Mouse (Mus musculus) embryonic facial prominence, embryonic 10.5 days (tissue): Measurements from ENCODE around the gene Mpdu1. TPM values are rescaled to one million over a fixed set of nuclear protein-coding genes. Genes with fewer than 3 reads are reported as not detected.
A peak's percentile ranks its signal among the peaks of the same experiment; 100 is the strongest.

Experiments
- DNase-seq: peaks from one replicate; pipeline ENCODE4 v3.0.0-alpha.2; 2017; ENCODE audit warnings: low spot score
- H3K27ac ChIP-seq: fragments of 300-500 bp; sonication (generic); replicated peaks from 2 replicates; pipeline ENCODE4 v1.5.1; 2016; ENCODE audit warnings: mild to moderate bottlenecking
- H3K27me3 ChIP-seq: fragments of 300-500 bp; sonication (generic); replicated peaks from 2 replicates; pipeline ENCODE4 v1.6.1; 2016; ENCODE audit warnings: low read depth, mild to moderate bottlenecking; ENCODE audit not compliant: poor library complexity, severe bottlenecking
- H3K36me3 ChIP-seq: fragments of 300-500 bp; sonication (generic); replicated peaks from 2 replicates; pipeline ENCODE4 v1.6.1; 2016; ENCODE audit warnings: mild to moderate bottlenecking, moderate library complexity
- H3K4me1 ChIP-seq: fragments of 300-500 bp; sonication (generic); 2 replicates; pipeline ENCODE4 v1.6.1; 2016
- H3K4me3 ChIP-seq: fragments of 300-500 bp; sonication (generic); 2 replicates; pipeline ENCODE4 v1.5.1; 2016; ENCODE audit warnings: mild to moderate bottlenecking, moderate library complexity
- H3K9me3 ChIP-seq: fragments of 300-500 bp; sonication (generic); 2 replicates; pipeline ENCODE4 v1.6.1; 2016; ENCODE audit warnings: mild to moderate bottlenecking
- WGBS: fragments of 180-500 bp; shearing (Covaris S2); methylation state at CpG from one replicate; pipeline ENCODE4 v1.1.7; 2016; 5-methylcytosine and 5-hydroxymethylcytosine counted together
- polyA plus RNA-seq: library from polyadenylated mRNA; unstranded; fragments of >200 nt; fragmentation: Nextera tagmentation; extraction: Ambion mirVana; gene quantifications from 2 replicates; pipeline ENCODE4 v1.2.1, GENCODE M21; 2016

The Mpdu1 gene
- polyA plus RNA-seq, 1 experiment from 2014 or later, result 64.9 TPM

- Histone ChIP-seq H3K36me3 (peaks cover 86% of the 10 kb centered on the region), H3K9me3 (no peaks in the 10 kb centered on the region), H3K4me1 (peaks cover 32% of the 10 kb centered on the region), H3K27me3 (no peaks in the 10 kb centered on the region), H3K4me3 (peak overlapping the region; percentile 93), H3K27ac (peak overlapping the region; percentile 98)
- 1% methylated on average over 61 of the region's 61 CpGs for WGBS
- peak; percentile 96 for DNase-seq
Observed at GRCm38 (mm10) chr11:69670786-69671725, 8.6 kb upstream of the Mpdu1 start.

- Histone ChIP-seq H3K27me3 (no peaks in the 10 kb centered on the region), H3K27ac (no peak overlapping the region), H3K4me3 (peak overlapping the region; percentile 26; the same call in 1 of the 2 replicates), H3K9me3 (no peaks in the 10 kb centered on the region), H3K36me3 (peaks cover 84% of the 10 kb centered on the region), H3K4me1 (peaks cover 36% of the 10 kb centered on the region)
- 91% methylated on average over 3 of the region's 3 CpGs for WGBS
- DNase-seq, result no peak
Observed at GRCm38 (mm10) chr11:69666665-69667005, 4.2 kb upstream of the Mpdu1 start.

GRCm38 (mm10) chr11:69665961-69666664, 3.7 kb upstream of the Mpdu1 start, which contains the start of gene Cd68:
Gene Cd68, minus strand, starts transcription at chr11:69666153.
- no peaks in the 10 kb centered on the region for H3K27me3 ChIP-seq
- no peaks in the 10 kb centered on the region for H3K9me3 ChIP-seq
- H3K36me3 ChIP-seq, result peaks cover 79% of the 10 kb centered on the region
- peak; percentile 34 for DNase-seq
- peaks cover 41% of the 10 kb centered on the region for H3K4me1 ChIP-seq
- WGBS, result 32% methylated on average over 7 of the region's 7 CpGs
- 0 out of 2 replicates have a peak within 1 kb of the TSS, but pooled peaks have one; percentile 3 for H3K27ac ChIP-seq
- peak within 1 kb of the TSS; percentile 26 for H3K4me3 ChIP-seq

GRCm38 (mm10) chr11:69665457-69665960, 3.1 kb upstream of the Mpdu1 start:
- peak; percentile 30 for DNase-seq

GRCm38 (mm10) chr11:69664841-69665240, 2.4 kb upstream of the Mpdu1 start:
- no peaks in the 10 kb centered on the region for H3K9me3 ChIP-seq
- H3K27ac ChIP-seq, result no peak overlapping the region; the same call in 1 of the 2 replicates
- H3K36me3 ChIP-seq, result peaks cover 72% of the 10 kb centered on the region

More at GRCm38 (mm10) chr11:69665457-69665960, 3.1 kb upstream of the Mpdu1 start:
- H3K27me3 ChIP-seq, result no peaks in the 10 kb centered on the region
- H3K36me3 ChIP-seq, result peaks cover 73% of the 10 kb centered on the region
- peaks cover 42% of the 10 kb centered on the region for H3K4me1 ChIP-seq
- peak overlapping the region; percentile 26 for H3K4me3 ChIP-seq
- H3K9me3 ChIP-seq, result no peaks in the 10 kb centered on the region
- WGBS, result 80% methylated on average over 9 of the region's 9 CpGs
- H3K27ac ChIP-seq, result 0 out of 2 replicates have a peak overlapping the region, but pooled peaks have one; percentile 3

GRCm38 (mm10) chr11:69663795-69664194, 1.4 kb upstream of the Mpdu1 start:
- 86% methylated on average over 6 of the region's 6 CpGs for WGBS
- H3K4me3 ChIP-seq, result peak overlapping the region; percentile 65; the same call in 1 of the 2 replicates
- no peaks in the 10 kb centered on the region for H3K9me3 ChIP-seq
- peak overlapping the region; percentile 97; the same call in 1 of the 2 replicates for H3K27ac ChIP-seq
- no peak for DNase-seq
- no peaks in the 10 kb centered on the region for H3K27me3 ChIP-seq
- H3K36me3 ChIP-seq, result peaks cover 72% of the 10 kb centered on the region
- peaks cover 27% of the 10 kb centered on the region for H3K4me1 ChIP-seq

More at GRCm38 (mm10) chr11:69664841-69665240, 2.4 kb upstream of the Mpdu1 start:
- peaks cover 35% of the 10 kb centered on the region for H3K4me1 ChIP-seq
- H3K4me3 ChIP-seq, result peak overlapping the region; percentile 26; the same call in 1 of the 2 replicates
- no peaks in the 10 kb centered on the region for H3K27me3 ChIP-seq
- no peak for DNase-seq
- 96% methylated on average over 7 of the region's 7 CpGs for WGBS

GRCm38 (mm10) chr11:69662967-69663671, 677 bp upstream of the Mpdu1 start:
- Histone ChIP-seq H3K36me3 (peaks cover 72% of the 10 kb centered on the region), H3K27me3 (no peaks in the 10 kb centered on the region), H3K27ac (peak overlapping the region; percentile 97), H3K4me3 (peak overlapping the region; percentile 65), H3K9me3 (no peaks in the 10 kb centered on the region), H3K4me1 (peaks cover 25% of the 10 kb centered on the region)
- no peak for DNase-seq
- 70% methylated on average over 13 of the region's 13 CpGs for WGBS

GRCm38 (mm10) chr11:69661221-69661881, 1.1 kb downstream of the Mpdu1 start:
- Histone ChIP-seq H3K27ac (peak overlapping the region; percentile 97), H3K27me3 (no peaks in the 10 kb centered on the region), H3K9me3 (no peaks in the 10 kb centered on the region), H3K4me1 (peaks cover 33% of the 10 kb centered on the region), H3K36me3 (peaks cover 74% of the 10 kb centered on the region), H3K4me3 (peak overlapping the region; percentile 65)
- no peak for DNase-seq
- WGBS, result 86% methylated on average over 3 of the region's 3 CpGs

- H3K9me3 ChIP-seq, result no peaks in the 10 kb centered on the region
- no peak overlapping the region for H3K27ac ChIP-seq
- no peaks in the 10 kb centered on the region for H3K27me3 ChIP-seq
- no peak for DNase-seq
- 0 out of 2 replicates have a peak overlapping the region, but pooled peaks have one; percentile 11 for H3K4me3 ChIP-seq
- H3K36me3 ChIP-seq, result peaks cover 74% of the 10 kb centered on the region
- H3K4me1 ChIP-seq, result peaks cover 54% of the 10 kb centered on the region
- 83% methylated on average over 15 of the region's 15 CpGs for WGBS
Observed at GRCm38 (mm10) chr11:69657462-69657881, 5.0 kb downstream of the Mpdu1 start.

GRCm38 (mm10) chr11:69656617-69657461, 5.6 kb downstream of the Mpdu1 start:
- Histone ChIP-seq H3K4me3 (peak overlapping the region; percentile 11; the same call in 1 of the 2 replicates), H3K27me3 (no peaks in the 10 kb centered on the region), H3K27ac (peak overlapping the region; percentile 55), H3K36me3 (peaks cover 80% of the 10 kb centered on the region), H3K4me1 (peaks cover 50% of the 10 kb centered on the region), H3K9me3 (no peaks in the 10 kb centered on the region)
- peak; percentile 66 for DNase-seq
- 81% methylated on average over 10 of the region's 10 CpGs for WGBS
